Mouse (Mus musculus) left cerebral cortex, adult 11 months (tissue): ENCODE results near the gene Olfr1335.
"Not testable (repeated sequence)": the region's sequence is repeated elsewhere in the genome, so short reads cannot be mapped to it uniquely, and the experiment has no call there.

ENCODE experiments used
- DNase-seq: peaks from one replicate; pipeline ENCODE4 v3.0.0; 2022; ENCODE audit warnings: low spot score

Gene Olfr1335

GRCm38 (mm10) chr4:118809844-118810243 lies at the start of gene Olfr1335:
TSS of gene Olfr1335 (minus strand) at chr4:118809944.
- no peak for DNase-seq

GRCm38 (mm10) chr4:118836179-118836578 lies 26.4 kb upstream of the Olfr1335 start, which contains the start of gene Olfr1333:
TSS of gene Olfr1333 (minus strand) at chr4:118836279.
- DNase-seq: no peak

- no peak for DNase-seq
Measured at GRCm38 (mm10) chr4:118818921-118819320, 9.2 kb upstream of the Olfr1335 start.

GRCm38 (mm10) chr4:118792796-118793195 lies 16.9 kb downstream of the Olfr1335 start:
- not testable (repeated sequence) for DNase-seq

GRCm38 (mm10) chr4:118782486-118782885 lies 27.3 kb downstream of the Olfr1335 start, which contains the start of gene Olfr1337:
TSS of gene Olfr1337 (minus strand) at chr4:118782586.
- no peak for DNase-seq
